Mouse (Mus musculus) heart, embryonic 12.5 days (tissue): Measurements from ENCODE around the gene Sall1. TPM values are rescaled to one million over a fixed set of nuclear protein-coding genes. Genes with fewer than 3 reads are reported as not detected.

Source experiments
- ATAC-seq: fragments of 200-750 bp; cut with Nextera tagmentation; 2 replicates; pipeline ENCODE4 v1.8.0; 2017; ENCODE audit warnings: moderate TSS enrichment, moderate library complexity; ENCODE audit not compliant: insufficient number of reproducible peaks, low FRiP score
- H3K27ac ChIP-seq: fragments of 300-500 bp; sonication (generic); 2 replicates; pipeline ENCODE4 v1.5.1; 2016; ENCODE audit warnings: mild to moderate bottlenecking, moderate library complexity; ENCODE audit not compliant: poor library complexity, severe bottlenecking
- H3K27me3 ChIP-seq: fragments of 300-500 bp; sonication (generic); replicated peaks from 2 replicates; pipeline ENCODE4 v1.6.1; 2016; ENCODE audit warnings: mild to moderate bottlenecking, moderate library complexity
- H3K36me3 ChIP-seq: fragments of 300-500 bp; sonication (generic); 2 replicates; pipeline ENCODE4 v1.6.1; 2016; ENCODE audit warnings: mild to moderate bottlenecking, moderate library complexity
- H3K4me1 ChIP-seq: fragments of 300-500 bp; sonication (generic); replicated peaks from 2 replicates; pipeline ENCODE4 v1.6.1; 2016; ENCODE audit warnings: mild to moderate bottlenecking
- H3K4me2 ChIP-seq: fragments of 300-500 bp; sonication (generic); 2 replicates; pipeline ENCODE4 v1.6.1; 2016; ENCODE audit warnings: mild to moderate bottlenecking, moderate library complexity
- H3K4me3 ChIP-seq: fragments of 300-500 bp; sonication (generic); 2 replicates; pipeline ENCODE4 v1.5.1; 2016; ENCODE audit warnings: mild to moderate bottlenecking
- H3K9ac ChIP-seq: fragments of 300-500 bp; sonication (generic); 2 replicates; pipeline ENCODE4 v1.6.1; 2016; ENCODE audit warnings: mild to moderate bottlenecking, moderate library complexity
- H3K9me3 ChIP-seq: fragments of 300-500 bp; sonication (generic); replicated peaks from 2 replicates; pipeline ENCODE4 v1.6.1; 2016; ENCODE audit warnings: mild to moderate bottlenecking, moderate library complexity
- WGBS: fragments of 180-500 bp; shearing (Covaris S2); methylation state at CpG from one replicate; pipeline ENCODE4 v1.1.7; 2016; 5-methylcytosine and 5-hydroxymethylcytosine counted together
- polyA plus RNA-seq: library from polyadenylated mRNA; unstranded; fragments of >200 nt; fragmentation: Nextera tagmentation; extraction: Ambion mirVana; gene quantifications from 2 replicates; pipeline ENCODE4 v1.2.1, GENCODE M21; 2016

The Sall1 gene
- polyA plus RNA-seq, result 6.4 and 6.7 TPM in 2 replicates

DNA sequence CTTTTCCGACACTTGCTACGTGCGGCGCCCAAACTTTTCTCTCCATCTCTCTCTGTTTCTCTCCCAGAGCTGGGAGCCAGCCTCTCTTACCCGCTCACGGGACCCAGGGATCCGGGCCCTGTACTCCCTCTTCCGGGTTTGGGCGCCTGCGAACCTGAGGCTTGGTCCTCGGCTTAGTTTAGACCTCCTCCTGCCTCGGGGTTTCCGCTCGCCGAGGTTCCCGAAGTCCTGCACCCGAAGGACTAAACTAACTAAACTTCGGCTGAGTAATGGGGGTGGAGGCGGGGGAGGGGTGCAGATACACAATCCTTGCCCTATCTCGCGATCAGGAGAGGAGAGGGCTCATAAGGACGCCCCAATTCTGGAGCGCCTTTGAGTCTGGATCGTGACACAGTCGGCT lies at the start of gene Sall1:
TSS of gene Sall1 (minus strand) at position 223 of the 400 bp plus-strand sequence.
- Histone ChIP-seq H3K4me1 (peaks cover 29% of the 10 kb centered on the region), H3K27me3 (peaks cover 33% of the 10 kb centered on the region), H3K27ac (peak within 1 kb of the TSS; percentile 91), H3K9ac (peak within 1 kb of the TSS; percentile 94), H3K4me2 (peak within 1 kb of the TSS; percentile 95), H3K4me3 (peak within 1 kb of the TSS; percentile 77), H3K9me3 (no peaks in the 10 kb centered on the region), H3K36me3 (no peaks in the 10 kb centered on the region)
- ATAC-seq, result no peak
- under 1% methylated on average over 25 of the region's 25 CpGs for WGBS

DNA sequence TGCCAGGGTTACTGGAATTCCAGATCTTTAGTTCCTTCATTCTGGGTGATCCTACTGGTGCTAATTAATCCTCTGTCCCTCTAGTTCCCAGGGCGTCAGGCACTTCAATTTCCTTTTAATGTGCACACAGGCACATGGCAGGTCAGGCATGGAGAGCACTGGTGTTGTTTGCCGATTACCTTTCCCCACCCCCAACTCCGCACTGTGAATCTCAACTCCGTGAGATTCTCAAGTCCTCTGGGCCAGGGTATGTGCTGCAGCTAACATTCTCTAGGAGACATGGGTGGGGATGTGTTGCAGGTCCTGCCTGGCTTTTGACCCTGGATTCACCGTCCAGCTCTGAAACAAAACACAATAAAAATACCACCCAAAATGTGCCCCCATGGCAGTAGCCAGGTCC lies 46.0 kb upstream of the Sall1 start:
- Histone ChIP-seq H3K36me3 (no peaks in the 10 kb centered on the region), H3K4me2 (no peak overlapping the region), H3K4me1 (no peaks in the 10 kb centered on the region; the same call in 1 of the 2 replicates), H3K9me3 (0 out of 2 replicates have a peak, but pooled peaks cover 6% of the 10 kb centered on the region), H3K9ac (no peak overlapping the region), H3K27ac (no peak overlapping the region), H3K27me3 (no peaks in the 10 kb centered on the region), H3K4me3 (no peak overlapping the region)
- ATAC-seq, result no peak
- WGBS, result 43% methylated on average over 5 of the region's 5 CpGs

DNA sequence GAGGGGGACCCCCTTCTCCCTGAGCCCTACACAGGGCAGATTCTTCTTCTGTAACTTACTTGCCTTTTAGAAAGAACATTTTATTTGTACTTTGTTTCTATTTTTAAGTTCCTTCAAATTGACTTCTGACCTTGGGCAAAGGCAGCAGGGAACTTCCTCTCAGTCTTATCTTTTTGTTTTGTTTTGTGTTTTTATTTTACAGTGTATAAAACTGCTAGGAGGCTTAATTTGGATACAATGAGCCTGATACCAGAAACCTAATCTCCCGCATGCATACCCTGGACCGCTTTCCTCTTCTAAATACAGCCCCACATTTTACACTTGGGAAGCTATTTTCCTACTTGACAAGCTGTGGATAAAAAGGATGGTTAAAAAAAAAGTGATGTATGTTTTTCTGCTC lies 35.2 kb upstream of the Sall1 start:
- no peaks in the 10 kb centered on the region for H3K36me3 ChIP-seq
- no peak overlapping the region for H3K9ac ChIP-seq
- H3K27ac ChIP-seq, result no peak overlapping the region
- H3K4me1 ChIP-seq, result no peaks in the 10 kb centered on the region
- 0 out of 2 replicates have a peak, but pooled peaks cover 7% of the 10 kb centered on the region for H3K27me3 ChIP-seq
- H3K4me3 ChIP-seq, result no peak overlapping the region
- WGBS, result 63% methylated on average over 2 of the region's 2 CpGs
- ATAC-seq, result no peak
- H3K4me2 ChIP-seq, result no peak overlapping the region
- H3K9me3 ChIP-seq, result no peaks in the 10 kb centered on the region

DNA sequence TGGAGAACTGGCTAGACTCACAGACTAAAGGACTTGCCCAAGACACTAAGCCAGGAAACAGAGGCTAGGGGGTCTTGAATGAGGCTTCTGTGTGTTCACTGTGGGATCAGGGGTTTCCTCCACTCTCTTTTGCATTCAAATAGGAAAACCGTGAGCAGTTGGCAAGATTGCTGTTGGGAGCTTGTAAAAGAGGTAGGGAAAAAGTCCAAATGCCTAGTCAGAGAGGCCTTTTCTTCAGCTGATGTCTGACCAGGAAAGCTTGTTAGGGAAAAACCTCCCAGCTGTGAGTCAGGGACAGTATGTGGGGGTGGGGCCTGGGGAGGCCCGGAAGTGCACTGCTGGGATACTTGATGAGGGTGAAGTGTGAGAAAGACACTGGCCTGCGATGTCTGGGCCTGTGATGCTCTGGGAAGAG lies 29.0 kb upstream of the Sall1 start:
- 11% methylated on average over 3 of the region's 3 CpGs for WGBS
- Histone ChIP-seq H3K36me3 (no peaks in the 10 kb centered on the region), H3K4me1 (peaks cover 24% of the 10 kb centered on the region), H3K27me3 (no peaks in the 10 kb centered on the region), H3K27ac (no peak overlapping the region), H3K9ac (no peak overlapping the region), H3K4me3 (no peak overlapping the region), H3K4me2 (no peak overlapping the region), H3K9me3 (no peaks in the 10 kb centered on the region)
- ATAC-seq, result no peak

DNA sequence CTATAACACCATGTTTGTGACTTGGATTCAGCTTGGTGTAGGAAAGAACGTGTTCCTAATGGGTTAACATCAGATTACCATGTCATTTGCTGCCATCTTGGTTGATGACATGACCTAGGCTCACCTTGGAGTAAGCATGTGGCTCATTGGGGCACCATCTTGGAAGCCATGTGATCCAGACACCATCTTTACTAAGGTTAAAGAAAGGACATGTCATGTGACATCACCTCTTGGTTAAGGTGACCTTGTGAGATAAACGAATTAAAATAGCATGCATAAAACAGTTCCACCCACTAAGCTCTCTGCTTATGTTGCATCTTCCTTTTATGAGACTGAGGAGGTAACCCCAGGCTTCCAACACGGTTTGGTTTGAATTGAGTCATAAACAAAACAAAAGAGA lies 23.5 kb upstream of the Sall1 start:
- H3K4me2 ChIP-seq, result no peak overlapping the region
- no peak overlapping the region for H3K9ac ChIP-seq
- no peaks in the 10 kb centered on the region for H3K9me3 ChIP-seq
- H3K36me3 ChIP-seq, result no peaks in the 10 kb centered on the region
- no peak for ATAC-seq
- WGBS, result 72% methylated on average over 3 of the region's 3 CpGs
- peaks cover 13% of the 10 kb centered on the region for H3K4me1 ChIP-seq
- no peak overlapping the region for H3K4me3 ChIP-seq
- H3K27ac ChIP-seq, result no peak overlapping the region
- H3K27me3 ChIP-seq, result no peaks in the 10 kb centered on the region; the same call in 1 of the 2 replicates

DNA sequence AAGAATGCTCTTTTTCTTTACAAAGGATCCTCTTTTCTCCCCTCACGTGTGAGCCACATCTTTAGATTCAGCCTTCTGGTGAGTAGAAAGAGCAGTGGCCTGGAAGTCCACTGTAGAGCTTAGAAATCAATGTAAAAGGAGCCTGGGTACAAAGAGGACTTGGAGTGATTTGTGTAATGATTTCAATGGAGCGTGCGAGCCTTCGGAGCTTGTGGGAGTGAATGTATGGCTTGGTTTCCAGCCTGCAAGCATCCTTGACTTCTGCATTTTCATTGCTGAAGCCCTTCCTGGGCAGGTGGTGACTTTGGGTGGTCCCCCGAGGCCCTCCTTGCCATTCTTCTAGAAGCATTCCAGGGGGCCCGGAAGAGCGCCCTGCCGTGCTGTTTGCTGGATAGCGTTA lies 20.1 kb upstream of the Sall1 start:
- Histone ChIP-seq H3K4me1 (peaks cover 9% of the 10 kb centered on the region), H3K4me2 (no peak overlapping the region), H3K27me3 (peaks cover 8% of the 10 kb centered on the region), H3K9ac (no peak overlapping the region), H3K36me3 (no peaks in the 10 kb centered on the region), H3K4me3 (no peak overlapping the region), H3K27ac (no peak overlapping the region), H3K9me3 (no peaks in the 10 kb centered on the region)
- 67% methylated on average over 9 of the region's 9 CpGs for WGBS
- ATAC-seq, result no peak

DNA sequence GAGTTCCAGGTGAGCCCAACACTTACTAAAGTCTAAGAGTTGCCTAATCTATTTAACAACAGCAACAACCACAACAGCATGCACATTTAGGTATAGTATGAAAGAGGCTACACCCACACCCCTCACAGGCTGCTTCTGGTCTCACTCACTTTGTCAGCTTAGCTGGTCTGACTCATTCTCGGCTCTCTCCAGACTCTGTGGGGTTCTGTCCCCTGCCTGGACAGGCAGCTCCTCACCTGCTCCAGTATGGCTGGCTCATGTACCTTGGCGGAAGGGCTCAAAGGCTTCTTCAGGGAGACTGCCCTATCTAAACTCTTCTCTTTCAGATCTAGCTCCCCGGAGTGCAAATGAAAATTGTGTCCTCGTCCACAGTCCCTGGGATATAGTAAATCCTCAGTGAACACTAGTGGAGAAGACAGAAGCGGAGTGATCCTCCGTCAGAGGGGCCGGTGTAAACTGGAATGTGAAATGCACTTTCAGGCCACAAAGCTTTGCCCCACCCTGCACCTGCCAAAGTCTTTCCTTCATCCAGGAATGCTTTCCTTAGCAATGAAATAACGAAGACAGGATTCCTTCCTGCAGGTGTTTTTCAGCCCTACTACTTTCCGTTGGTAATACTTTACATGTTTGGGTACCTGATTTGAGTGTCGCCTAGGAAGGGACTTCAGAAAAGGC lies 19.5 kb upstream of the Sall1 start:
- no peak for ATAC-seq
- WGBS, result 77% methylated on average over 10 of the region's 10 CpGs
- Histone ChIP-seq H3K4me3 (no peak overlapping the region), H3K4me2 (no peak overlapping the region), H3K36me3 (no peaks in the 10 kb centered on the region), H3K9me3 (no peaks in the 10 kb centered on the region), H3K27ac (no peak overlapping the region), H3K27me3 (peaks cover 8% of the 10 kb centered on the region), H3K9ac (no peak overlapping the region), H3K4me1 (peaks cover 13% of the 10 kb centered on the region)

DNA sequence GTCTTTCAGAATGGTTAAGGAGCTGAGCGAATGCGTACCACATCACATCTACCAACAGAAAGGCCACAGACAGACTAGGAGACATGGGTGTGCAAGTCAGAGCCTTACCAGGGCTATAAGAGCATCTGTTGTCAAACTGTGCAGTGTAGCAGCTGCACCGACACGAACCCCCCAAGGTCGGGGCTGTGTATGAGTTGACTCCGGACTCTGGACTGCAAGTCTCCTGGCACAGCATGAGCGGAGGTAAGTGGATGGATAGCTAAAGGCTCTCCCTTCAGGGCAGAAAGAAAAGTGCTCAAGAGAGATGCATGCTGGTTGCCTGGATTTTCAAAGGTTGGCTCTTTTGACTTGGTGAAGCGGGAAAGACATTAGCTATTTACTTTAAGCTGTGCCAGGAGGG lies 16.8 kb upstream of the Sall1 start:
- H3K4me1 ChIP-seq, result peaks cover 13% of the 10 kb centered on the region
- H3K27ac ChIP-seq, result no peak overlapping the region
- H3K27me3 ChIP-seq, result peaks cover 13% of the 10 kb centered on the region
- no peaks in the 10 kb centered on the region for H3K36me3 ChIP-seq
- no peaks in the 10 kb centered on the region for H3K9me3 ChIP-seq
- H3K9ac ChIP-seq, result no peak overlapping the region
- WGBS, result 85% methylated on average over 8 of the region's 8 CpGs
- no peak overlapping the region for H3K4me2 ChIP-seq
- no peak for ATAC-seq
- H3K4me3 ChIP-seq, result no peak overlapping the region

DNA sequence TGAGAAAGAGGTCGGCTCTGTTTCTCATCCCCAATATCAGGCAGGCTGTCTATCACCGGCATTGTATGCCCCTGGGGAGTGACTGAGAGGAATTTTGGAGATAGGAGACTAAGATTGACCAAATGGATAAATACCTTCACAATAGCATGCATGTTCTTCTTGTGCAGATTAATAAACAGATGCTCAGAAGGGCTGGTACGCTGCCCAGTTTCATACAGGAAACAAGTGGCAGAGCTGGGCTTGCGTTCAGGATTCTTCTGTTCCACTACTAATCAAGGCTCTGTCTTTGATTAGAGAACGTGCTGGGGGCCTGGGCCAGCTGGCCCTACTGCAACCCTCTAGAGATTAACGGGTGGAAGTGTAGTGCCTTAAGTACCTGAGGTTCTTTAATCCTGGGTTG lies 15.5 kb upstream of the Sall1 start:
- Histone ChIP-seq H3K4me1 (peaks cover 13% of the 10 kb centered on the region), H3K9ac (no peak overlapping the region), H3K27me3 (peaks cover 14% of the 10 kb centered on the region), H3K9me3 (no peaks in the 10 kb centered on the region), H3K27ac (no peak overlapping the region), H3K36me3 (no peaks in the 10 kb centered on the region), H3K4me2 (no peak overlapping the region), H3K4me3 (no peak overlapping the region)
- 11% methylated on average over 6 of the region's 6 CpGs for WGBS
- ATAC-seq, result no peak

DNA sequence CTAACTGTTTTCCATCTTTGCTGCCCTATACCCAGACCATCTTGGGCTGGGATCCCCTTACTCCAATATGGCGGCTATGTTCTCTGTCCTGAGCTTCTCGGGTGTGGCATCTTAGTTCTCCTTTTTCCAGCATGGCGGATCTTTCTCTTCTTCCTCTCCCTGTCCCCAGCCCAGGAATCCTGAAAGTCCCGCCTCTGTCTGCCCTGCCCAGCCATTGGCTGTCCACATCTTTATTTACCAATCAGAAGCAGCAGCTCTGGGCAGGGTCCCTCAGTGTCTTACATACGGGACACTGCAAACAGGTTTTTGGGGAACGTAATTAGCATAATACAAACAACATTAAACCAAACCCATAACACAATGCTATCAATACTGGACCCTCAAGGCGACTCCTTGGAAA lies 8.9 kb upstream of the Sall1 start:
- Histone ChIP-seq H3K4me2 (no peak overlapping the region), H3K4me1 (no peaks in the 10 kb centered on the region), H3K9ac (no peak overlapping the region), H3K27ac (no peak overlapping the region), H3K36me3 (no peaks in the 10 kb centered on the region), H3K27me3 (peaks cover 36% of the 10 kb centered on the region), H3K4me3 (no peak overlapping the region), H3K9me3 (no peaks in the 10 kb centered on the region)
- WGBS, result 84% methylated on average over 7 of the region's 7 CpGs
- no peak for ATAC-seq

DNA sequence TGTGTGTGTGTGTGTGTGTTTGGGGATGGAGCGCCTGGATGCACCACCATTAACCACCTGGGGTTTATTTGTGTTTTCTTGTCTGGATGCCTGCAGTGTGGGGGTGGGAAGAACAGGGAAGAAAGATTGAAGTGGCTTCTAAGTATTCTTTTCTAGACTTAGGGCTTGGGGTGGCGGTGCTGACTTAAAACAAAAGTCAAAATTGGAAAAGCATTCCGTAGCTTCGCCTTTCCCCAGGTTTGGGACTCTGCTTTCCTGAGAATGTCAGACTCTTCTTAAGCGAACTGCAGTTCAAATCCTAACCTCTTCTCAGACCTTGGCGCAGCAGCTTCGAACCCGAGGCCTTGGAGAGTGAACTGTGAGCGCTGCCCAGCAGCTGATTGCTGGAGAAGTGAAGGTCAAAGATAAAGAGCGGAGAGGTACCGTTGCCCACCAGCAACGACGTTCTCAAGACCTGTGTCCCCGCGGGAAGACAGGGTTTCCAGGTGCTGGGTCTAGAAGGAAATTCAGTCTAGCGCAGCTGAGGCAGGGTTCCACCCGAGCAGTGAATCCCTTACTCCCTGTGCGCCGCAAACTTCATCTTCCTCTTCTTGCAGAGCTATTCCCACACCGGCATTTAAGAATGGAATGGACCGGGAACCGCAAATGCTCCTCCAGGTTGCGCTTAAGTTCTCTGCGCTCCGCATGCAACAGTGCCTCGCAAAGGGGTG lies 2.8 kb upstream of the Sall1 start:
- ATAC-seq, result no peak
- Histone ChIP-seq H3K9me3 (no peaks in the 10 kb centered on the region), H3K4me2 (peak overlapping the region; percentile 95), H3K4me3 (peak overlapping the region; percentile 77), H3K9ac (no peak overlapping the region), H3K27me3 (peaks cover 47% of the 10 kb centered on the region), H3K27ac (no peak overlapping the region), H3K36me3 (no peaks in the 10 kb centered on the region), H3K4me1 (peaks cover 26% of the 10 kb centered on the region)
- WGBS, result 3% methylated on average over 26 of the region's 26 CpGs
